Mouse (Mus musculus): ENCODE measurements at regions not wholly inside any gene's neighbourhood (a gene's known extent, or its start where the extent isn't known, plus 50 kb on each side); places are given as distances from the start of the nearest gene placed in this dataset.

DNA sequence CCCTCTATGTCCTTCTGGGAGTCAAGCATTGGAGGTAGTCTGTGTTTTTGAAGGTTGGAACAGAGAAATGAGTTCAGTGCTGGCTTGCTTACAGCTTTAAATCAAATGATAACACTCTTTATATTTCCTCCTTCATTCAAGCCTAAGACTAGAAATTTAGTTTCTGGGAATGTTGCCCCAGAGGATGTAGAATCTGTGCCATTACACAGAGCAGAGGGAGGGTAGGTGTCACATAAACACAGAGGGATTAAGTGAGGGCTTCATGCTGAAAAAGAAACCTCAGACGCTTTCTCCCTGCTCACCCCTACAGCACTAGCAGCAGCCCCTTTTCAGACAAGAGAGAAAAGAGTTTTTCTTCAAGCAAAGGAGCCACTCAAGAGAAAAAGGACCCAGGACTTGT lies 232.9 kb downstream of the 9330182O14Rik start:
- H3K9me3 ChIP-seq (ENCODE audit: control insufficient read depth, low read length) = no peaks in the 10 kb centered on the region
- H3K4me3 ChIP-seq (ENCODE audit: low read depth, low read length) = no peak overlapping the region
- no peak for DNase-seq (ENCODE audit: low spot score)
- no peaks in the 10 kb centered on the region for H3K4me1 ChIP-seq (replicated peaks; ENCODE audit: control insufficient read depth, insufficient read depth, low read length)
- H3K9ac ChIP-seq (ENCODE audit: low read length) = no peak overlapping the region
- no peak overlapping the region for H3K4me2 ChIP-seq (ENCODE audit: low read length)
- no peaks in the 10 kb centered on the region for H3K36me3 ChIP-seq (ENCODE audit: control insufficient read depth, insufficient read depth, low read length)
- no peak for ATAC-seq (replicated peaks; ENCODE audit: low FRiP score, low TSS enrichment, low read depth)
- H3K27ac ChIP-seq (ENCODE audit: low read depth) = no peak overlapping the region
- 26% methylated on average over 1 of the region's 1 CpGs for WGBS
- no peaks in the 10 kb centered on the region for H3K27me3 ChIP-seq (replicated peaks; ENCODE audit: control insufficient read depth, insufficient read depth, low read length)

DNA sequence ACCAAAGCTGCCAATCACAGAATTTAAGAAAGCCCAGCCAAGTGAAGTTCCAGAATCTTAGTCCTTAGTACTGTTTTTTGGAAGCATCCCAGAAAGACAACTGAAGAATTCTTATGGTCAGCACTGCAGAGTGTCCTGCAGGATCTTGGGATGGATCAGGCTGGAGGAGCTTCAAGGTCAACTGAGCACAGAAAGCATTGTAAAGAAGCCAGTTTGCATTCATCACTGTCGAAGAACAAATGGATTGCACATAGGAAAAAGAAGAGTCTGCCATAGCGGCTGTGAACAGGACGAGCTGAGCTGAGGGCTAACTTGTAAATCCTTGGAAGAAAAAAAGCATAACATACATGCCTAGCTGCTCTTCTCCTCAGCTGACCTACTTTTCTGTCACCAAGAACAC lies 234.6 kb downstream of the 9330182O14Rik start:
- Histone ChIP-seq H3K9ac (ENCODE audit: low read length) (no peak overlapping the region), H3K4me3 (ENCODE audit: low read depth, low read length) (no peak overlapping the region), H3K27me3 (replicated peaks; ENCODE audit: control insufficient read depth, insufficient read depth, low read length) (no peaks in the 10 kb centered on the region), H3K27ac (ENCODE audit: low read depth) (no peak overlapping the region), H3K4me1 (replicated peaks; ENCODE audit: control insufficient read depth, insufficient read depth, low read length) (no peaks in the 10 kb centered on the region), H3K4me2 (ENCODE audit: low read length) (no peak overlapping the region), H3K36me3 (ENCODE audit: control insufficient read depth, insufficient read depth, low read length) (no peaks in the 10 kb centered on the region), H3K9me3 (ENCODE audit: control insufficient read depth, low read length) (no peaks in the 10 kb centered on the region)
- WGBS = 63% methylated on average over 3 of the region's 3 CpGs
- DNase-seq (ENCODE audit: low spot score) (no peak), ATAC-seq (replicated peaks; ENCODE audit: low FRiP score, low TSS enrichment, low read depth) (no peak)

DNA sequence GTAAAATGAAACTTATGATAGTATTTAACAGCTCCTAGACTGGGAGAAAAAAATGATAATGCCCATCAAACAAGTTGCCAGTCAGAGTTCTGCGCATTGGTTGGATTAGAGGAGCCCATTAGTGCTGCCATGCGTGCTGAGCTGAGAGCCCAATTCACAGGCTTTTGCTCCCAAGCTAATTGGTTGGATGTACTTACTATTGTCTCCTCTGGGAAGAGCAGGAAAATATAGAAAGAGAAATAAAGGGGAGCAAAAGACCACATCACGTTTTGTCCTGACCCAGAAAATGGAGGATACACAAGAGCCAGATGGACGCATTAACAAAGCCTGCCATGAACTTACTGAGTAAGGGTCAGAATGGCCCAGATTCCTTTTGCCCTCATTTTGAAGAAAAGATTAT lies 237.3 kb downstream of the 9330182O14Rik start:
- Histone ChIP-seq H3K4me2 (ENCODE audit: low read length) (no peak overlapping the region), H3K4me3 (ENCODE audit: low read depth, low read length) (no peak overlapping the region), H3K36me3 (ENCODE audit: control insufficient read depth, insufficient read depth, low read length) (no peaks in the 10 kb centered on the region), H3K27ac (ENCODE audit: low read depth) (no peak overlapping the region), H3K27me3 (replicated peaks; ENCODE audit: control insufficient read depth, insufficient read depth, low read length) (no peaks in the 10 kb centered on the region), H3K9ac (ENCODE audit: low read length) (no peak overlapping the region), H3K9me3 (ENCODE audit: control insufficient read depth, low read length) (no peaks in the 10 kb centered on the region), H3K4me1 (replicated peaks; ENCODE audit: control insufficient read depth, insufficient read depth, low read length) (no peaks in the 10 kb centered on the region)
- no peak for ATAC-seq (replicated peaks; ENCODE audit: low FRiP score, low TSS enrichment, low read depth)
- WGBS = 92% methylated on average over 4 of the region's 4 CpGs
- no peak for DNase-seq (ENCODE audit: low spot score)

DNA sequence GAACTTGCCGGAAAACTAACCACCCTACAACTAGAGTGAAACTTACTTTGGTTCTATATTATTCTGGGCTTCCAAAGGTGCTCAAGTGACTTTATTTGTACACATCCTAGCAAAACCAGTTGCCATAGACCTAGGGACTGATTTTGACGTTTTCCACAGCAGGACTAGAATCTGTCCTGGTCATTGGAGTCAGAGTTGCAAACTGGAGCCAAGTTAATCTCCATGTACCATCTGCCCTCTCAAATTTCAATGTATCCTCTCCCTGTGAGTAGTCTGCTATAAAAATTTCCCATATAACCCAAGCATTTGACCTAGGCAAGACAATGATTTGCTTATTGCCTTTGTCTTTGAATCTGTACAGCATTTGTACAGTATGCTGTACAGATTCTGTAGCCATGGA lies 252.4 kb downstream of the 9330182O14Rik start:
- Histone ChIP-seq H3K27ac (ENCODE audit: low read depth) (no peak overlapping the region), H3K4me1 (replicated peaks; ENCODE audit: control insufficient read depth, insufficient read depth, low read length) (no peaks in the 10 kb centered on the region), H3K36me3 (ENCODE audit: control insufficient read depth, insufficient read depth, low read length) (no peaks in the 10 kb centered on the region), H3K9me3 (ENCODE audit: control insufficient read depth, low read length) (no peaks in the 10 kb centered on the region), H3K9ac (ENCODE audit: low read length) (no peak overlapping the region), H3K4me3 (ENCODE audit: low read depth, low read length) (no peak overlapping the region), H3K27me3 (replicated peaks; ENCODE audit: control insufficient read depth, insufficient read depth, low read length) (no peaks in the 10 kb centered on the region), H3K4me2 (ENCODE audit: low read length) (no peak overlapping the region)
- WGBS = 78% methylated on average over 2 of the region's 2 CpGs
- ATAC-seq (replicated peaks; ENCODE audit: low FRiP score, low TSS enrichment, low read depth) = no peak
- DNase-seq (ENCODE audit: low spot score) = no peak

DNA sequence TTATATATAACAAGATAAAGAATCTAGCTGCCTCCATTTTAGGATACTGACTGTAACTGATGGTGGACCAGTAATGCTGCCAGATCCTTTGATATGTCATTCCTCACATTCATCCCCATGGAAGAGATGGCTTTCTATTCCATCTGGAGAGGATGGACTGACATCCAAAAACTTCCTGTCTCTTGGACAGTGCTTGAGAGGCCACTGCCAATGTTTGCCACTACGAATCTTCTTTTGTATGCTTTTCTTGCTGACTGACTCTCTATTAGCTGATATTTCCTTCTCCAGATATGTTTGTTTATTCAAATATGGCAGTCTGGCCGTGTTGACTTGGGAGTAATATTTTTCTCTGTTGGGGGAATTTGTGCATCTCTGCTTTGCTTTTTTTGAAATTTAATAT lies 253.6 kb downstream of the 9330182O14Rik start:
- WGBS = 55% methylated on average over 2 of the region's 2 CpGs
- ATAC-seq (replicated peaks; ENCODE audit: low FRiP score, low TSS enrichment, low read depth) (no peak), DNase-seq (ENCODE audit: low spot score) (no peak)
- H3K27me3 ChIP-seq (replicated peaks; ENCODE audit: control insufficient read depth, insufficient read depth, low read length) = no peaks in the 10 kb centered on the region
- no peak overlapping the region for H3K4me2 ChIP-seq (ENCODE audit: low read length)
- H3K9ac ChIP-seq (ENCODE audit: low read length) = no peak overlapping the region
- no peaks in the 10 kb centered on the region for H3K4me1 ChIP-seq (replicated peaks; ENCODE audit: control insufficient read depth, insufficient read depth, low read length)
- H3K9me3 ChIP-seq (ENCODE audit: control insufficient read depth, low read length) = no peaks in the 10 kb centered on the region
- no peak overlapping the region for H3K27ac ChIP-seq (ENCODE audit: low read depth)
- no peak overlapping the region for H3K4me3 ChIP-seq (ENCODE audit: low read depth, low read length)
- H3K36me3 ChIP-seq (ENCODE audit: control insufficient read depth, insufficient read depth, low read length) = no peaks in the 10 kb centered on the region

DNA sequence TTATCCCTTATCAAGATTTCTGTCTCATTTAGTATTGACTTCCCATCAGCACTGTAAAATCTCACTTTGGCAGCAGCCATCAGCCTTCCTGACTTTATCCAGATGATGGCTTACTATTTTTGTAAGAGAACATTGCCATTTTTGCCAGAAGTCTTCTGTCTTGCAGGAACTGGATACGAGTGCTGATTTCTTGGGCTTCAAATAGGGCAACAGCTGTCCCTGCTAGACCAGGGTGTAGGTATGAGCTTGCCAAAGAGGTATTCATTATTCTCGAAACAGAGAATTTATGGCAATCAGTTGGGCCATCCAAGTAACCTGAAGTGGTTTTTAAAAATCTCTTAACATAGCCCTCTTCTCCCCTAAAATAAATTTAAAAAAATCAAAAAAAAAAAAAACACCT lies 254.6 kb downstream of the 9330182O14Rik start:
- Histone ChIP-seq H3K9me3 (ENCODE audit: control insufficient read depth, low read length) (no peaks in the 10 kb centered on the region), H3K4me3 (ENCODE audit: low read depth, low read length) (no peak overlapping the region), H3K9ac (ENCODE audit: low read length) (no peak overlapping the region), H3K36me3 (ENCODE audit: control insufficient read depth, insufficient read depth, low read length) (no peaks in the 10 kb centered on the region), H3K27me3 (replicated peaks; ENCODE audit: control insufficient read depth, insufficient read depth, low read length) (no peaks in the 10 kb centered on the region), H3K4me1 (replicated peaks; ENCODE audit: control insufficient read depth, insufficient read depth, low read length) (no peaks in the 10 kb centered on the region), H3K4me2 (ENCODE audit: low read length) (no peak overlapping the region), H3K27ac (ENCODE audit: low read depth) (no peak overlapping the region)
- WGBS = 64% methylated on average over 2 of the region's 2 CpGs
- DNase-seq (ENCODE audit: low spot score) = no peak
- ATAC-seq (replicated peaks; ENCODE audit: low FRiP score, low TSS enrichment, low read depth) = no peak

DNA sequence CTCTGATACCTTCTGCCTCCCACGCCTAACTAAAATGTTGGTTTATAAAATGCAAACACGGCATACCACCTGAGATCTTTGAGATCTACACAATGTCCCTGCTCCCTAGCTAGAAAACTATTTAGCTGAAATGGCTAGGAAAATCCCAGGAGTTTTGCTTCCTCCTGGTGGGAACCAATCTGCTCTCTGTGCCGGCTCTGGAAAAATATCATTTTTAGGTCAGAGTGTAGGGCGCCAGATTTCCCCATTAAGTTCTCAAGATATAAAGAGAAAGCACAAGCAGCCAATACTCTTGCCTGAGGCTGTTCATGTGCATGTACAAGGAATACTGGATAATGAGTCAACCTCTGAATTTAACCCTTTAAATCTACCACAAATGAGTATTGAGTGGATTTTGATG lies 301.0 kb downstream of the 9330182O14Rik start:
- H3K9ac ChIP-seq (ENCODE audit: low read length) = no peak overlapping the region
- no peaks in the 10 kb centered on the region for H3K4me1 ChIP-seq (replicated peaks; ENCODE audit: control insufficient read depth, insufficient read depth, low read length)
- H3K9me3 ChIP-seq (ENCODE audit: control insufficient read depth, low read length) = no peaks in the 10 kb centered on the region
- no peak overlapping the region for H3K27ac ChIP-seq (ENCODE audit: low read depth)
- DNase-seq (ENCODE audit: low spot score) = no peak
- H3K27me3 ChIP-seq (replicated peaks; ENCODE audit: control insufficient read depth, insufficient read depth, low read length) = no peaks in the 10 kb centered on the region
- no peaks in the 10 kb centered on the region for H3K36me3 ChIP-seq (ENCODE audit: control insufficient read depth, insufficient read depth, low read length)
- H3K4me3 ChIP-seq (ENCODE audit: low read depth, low read length) = no peak overlapping the region
- no peak overlapping the region for H3K4me2 ChIP-seq (ENCODE audit: low read length)
- WGBS = 88% methylated on average over 4 of the region's 4 CpGs
- ATAC-seq (replicated peaks; ENCODE audit: low FRiP score, low TSS enrichment, low read depth) = no peak

DNA sequence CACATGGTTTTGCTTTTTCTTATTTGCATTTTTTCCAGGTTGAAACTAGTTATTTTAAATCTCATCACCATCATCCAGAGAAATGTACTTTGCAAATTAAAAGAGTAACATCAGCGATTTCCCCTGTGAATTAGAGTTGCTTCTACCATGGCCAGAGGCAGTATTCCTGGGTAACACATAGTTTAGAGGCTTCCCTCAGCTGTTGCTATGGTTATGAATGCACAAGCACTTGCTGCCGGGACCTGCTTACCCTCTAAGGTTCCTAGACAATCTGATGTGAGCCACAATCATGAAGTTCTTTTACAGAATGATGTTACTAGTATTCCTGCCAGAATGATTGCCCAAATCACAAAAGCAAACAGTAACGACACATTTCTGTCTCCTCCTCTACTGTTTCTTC lies 302.5 kb downstream of the 9330182O14Rik start:
- H3K4me3 ChIP-seq (ENCODE audit: low read depth, low read length) = no peak overlapping the region
- H3K9ac ChIP-seq (ENCODE audit: low read length) = no peak overlapping the region
- DNase-seq (ENCODE audit: low spot score) (no peak), ATAC-seq (replicated peaks; ENCODE audit: low FRiP score, low TSS enrichment, low read depth) (no peak)
- H3K4me2 ChIP-seq (ENCODE audit: low read length) = no peak overlapping the region
- H3K27me3 ChIP-seq (replicated peaks; ENCODE audit: control insufficient read depth, insufficient read depth, low read length) = no peaks in the 10 kb centered on the region
- no peaks in the 10 kb centered on the region for H3K4me1 ChIP-seq (replicated peaks; ENCODE audit: control insufficient read depth, insufficient read depth, low read length)
- H3K27ac ChIP-seq (ENCODE audit: low read depth) = no peak overlapping the region
- H3K9me3 ChIP-seq (ENCODE audit: control insufficient read depth, low read length) = no peaks in the 10 kb centered on the region
- no peaks in the 10 kb centered on the region for H3K36me3 ChIP-seq (ENCODE audit: control insufficient read depth, insufficient read depth, low read length)
- WGBS = 63% methylated on average over 3 of the region's 3 CpGs

DNA sequence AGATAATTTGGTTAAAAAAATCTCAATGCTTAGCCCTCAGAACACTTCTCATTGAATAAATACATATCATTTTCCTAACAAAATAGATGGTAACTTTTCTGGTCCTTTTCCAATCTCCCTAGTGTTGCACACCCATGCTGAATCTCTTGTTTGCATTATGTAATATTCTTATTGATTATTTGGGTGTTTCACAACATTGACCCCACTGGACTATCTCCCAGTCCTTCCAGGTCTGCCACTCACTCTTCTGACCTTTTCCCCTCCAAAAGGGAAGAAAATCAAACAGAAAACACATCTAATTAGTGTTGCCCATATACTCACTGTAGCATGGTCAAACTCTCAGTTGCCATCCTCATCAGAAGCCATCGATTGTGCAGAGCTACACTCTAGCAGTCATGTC lies 305.7 kb downstream of the 9330182O14Rik start:
- Histone ChIP-seq H3K9ac (ENCODE audit: low read length) (no peak overlapping the region), H3K27me3 (replicated peaks; ENCODE audit: control insufficient read depth, insufficient read depth, low read length) (no peaks in the 10 kb centered on the region), H3K36me3 (ENCODE audit: control insufficient read depth, insufficient read depth, low read length) (no peaks in the 10 kb centered on the region), H3K27ac (ENCODE audit: low read depth) (no peak overlapping the region), H3K4me2 (ENCODE audit: low read length) (no peak overlapping the region), H3K4me3 (ENCODE audit: low read depth, low read length) (no peak overlapping the region), H3K4me1 (replicated peaks; ENCODE audit: control insufficient read depth, insufficient read depth, low read length) (no peaks in the 10 kb centered on the region), H3K9me3 (ENCODE audit: control insufficient read depth, low read length) (no peaks in the 10 kb centered on the region)
- 86% methylated on average over 1 of the region's 1 CpGs for WGBS
- DNase-seq (ENCODE audit: low spot score) = no peak
- no peak for ATAC-seq (replicated peaks; ENCODE audit: low FRiP score, low TSS enrichment, low read depth)

Measured in intestine, embryonic 14.5 days (tissue).